Mouse (Mus musculus) neural tube, embryonic 13.5 days (tissue): Measurements from ENCODE around the gene Kpna2. TPM values are rescaled to one million over a fixed set of nuclear protein-coding genes. Genes with fewer than 3 reads are reported as not detected.

Experiments used
- ATAC-seq: fragments of 200-750 bp; cut with Nextera tagmentation; 2 replicates; pipeline ENCODE4 v1.8.0; 2017; ENCODE audit warnings: low read depth, mild to moderate bottlenecking, moderate TSS enrichment, moderate library complexity
- H3K27ac ChIP-seq: fragments of 300-500 bp; sonication (generic); replicated peaks from 2 replicates; pipeline ENCODE4 v1.5.1; 2015; ENCODE audit warnings: moderate library complexity, mild to moderate bottlenecking, inconsistent platforms
- H3K27me3 ChIP-seq: fragments of 300-500 bp; sonication (generic); 2 replicates; pipeline ENCODE4 v1.6.1; 2015; ENCODE audit warnings: mild to moderate bottlenecking, inconsistent platforms
- H3K36me3 ChIP-seq: fragments of 300-500 bp; sonication (generic); 2 replicates; pipeline ENCODE4 v1.6.1; 2015; ENCODE audit warnings: mild to moderate bottlenecking, inconsistent platforms
- H3K4me1 ChIP-seq: fragments of 300-500 bp; sonication (generic); replicated peaks from 2 replicates; pipeline ENCODE4 v1.6.1; 2015; ENCODE audit warnings: inconsistent platforms
- H3K4me2 ChIP-seq: fragments of 300-500 bp; sonication (generic); 2 replicates; pipeline ENCODE4 v1.6.1; 2015; ENCODE audit warnings: inconsistent platforms, mild to moderate bottlenecking, moderate library complexity
- H3K4me3 ChIP-seq: fragments of 300-500 bp; sonication (generic); 2 replicates; pipeline ENCODE4 v1.5.1; 2015; ENCODE audit warnings: mild to moderate bottlenecking, inconsistent platforms
- H3K9ac ChIP-seq: fragments of 300-500 bp; sonication (generic); 2 replicates; pipeline ENCODE4 v1.6.1; 2015; ENCODE audit warnings: moderate library complexity, mild to moderate bottlenecking, inconsistent platforms
- H3K9me3 ChIP-seq: fragments of 300-500 bp; sonication (generic); 2 replicates; pipeline ENCODE4 v1.6.1; 2016; ENCODE audit warnings: inconsistent platforms
- WGBS: fragments of 180-500 bp; shearing (Covaris S2); methylation state at CpG from one replicate; pipeline ENCODE4 v1.1.7; 2015; 5-methylcytosine and 5-hydroxymethylcytosine counted together
- polyA plus RNA-seq: library from polyadenylated mRNA; unstranded; fragments of >200 nt; fragmentation: Nextera tagmentation; extraction: Ambion mirVana; gene quantifications from 2 replicates; pipeline ENCODE4 v1.2.1, GENCODE M21; 2015

Kpna2 gene
- polyA plus RNA-seq, 1 experiment from 2014 or later, result 181 TPM

GRCm38 (mm10) chr11:106973016-106973415 lies 26.3 kb downstream of the Kpna2 start:
- no peak overlapping the region for H3K27ac ChIP-seq
- peaks cover 2% of the 10 kb centered on the region; the same call in 1 of the 2 replicates for H3K9me3 ChIP-seq
- no peak overlapping the region for H3K9ac ChIP-seq
- H3K27me3 ChIP-seq, result no peaks in the 10 kb centered on the region
- 87% methylated on average over 5 of the region's 5 CpGs for WGBS
- no peak overlapping the region for H3K4me2 ChIP-seq
- no peak overlapping the region for H3K4me3 ChIP-seq
- no peaks in the 10 kb centered on the region for H3K4me1 ChIP-seq
- no peak for ATAC-seq
- H3K36me3 ChIP-seq, result no peaks in the 10 kb centered on the region

GRCm38 (mm10) chr11:106969798-106970197 lies 29.5 kb downstream of the Kpna2 start:
- no peaks in the 10 kb centered on the region for H3K4me1 ChIP-seq
- no peak overlapping the region for H3K4me2 ChIP-seq
- no peak overlapping the region for H3K4me3 ChIP-seq
- WGBS, result 95% methylated on average over 8 of the region's 8 CpGs
- H3K36me3 ChIP-seq, result no peaks in the 10 kb centered on the region
- no peaks in the 10 kb centered on the region for H3K27me3 ChIP-seq
- H3K9ac ChIP-seq, result no peak overlapping the region
- H3K27ac ChIP-seq, result no peak overlapping the region
- no peak for ATAC-seq
- peaks cover 2% of the 10 kb centered on the region; the same call in 1 of the 2 replicates for H3K9me3 ChIP-seq

- Histone ChIP-seq H3K27ac (no peak overlapping the region), H3K9me3 (no peaks in the 10 kb centered on the region), H3K36me3 (no peaks in the 10 kb centered on the region), H3K4me3 (no peak overlapping the region), H3K4me2 (no peak overlapping the region), H3K27me3 (no peaks in the 10 kb centered on the region), H3K9ac (no peak overlapping the region), H3K4me1 (no peaks in the 10 kb centered on the region)
- no peak for ATAC-seq
- 75% methylated on average over 10 of the region's 10 CpGs for WGBS
Observed at GRCm38 (mm10) chr11:106967630-106968029, 31.7 kb downstream of the Kpna2 start.

- H3K4me2 ChIP-seq, result no peak overlapping the region
- no peaks in the 10 kb centered on the region for H3K9me3 ChIP-seq
- H3K9ac ChIP-seq, result no peak overlapping the region
- H3K36me3 ChIP-seq, result no peaks in the 10 kb centered on the region
- WGBS, result 86% methylated on average over 4 of the region's 4 CpGs
- no peak for ATAC-seq
- H3K27ac ChIP-seq, result no peak overlapping the region
- H3K4me3 ChIP-seq, result no peak overlapping the region
- H3K27me3 ChIP-seq, result no peaks in the 10 kb centered on the region
- no peaks in the 10 kb centered on the region for H3K4me1 ChIP-seq
Observed at GRCm38 (mm10) chr11:106965881-106966280, 33.5 kb downstream of the Kpna2 start.

- Histone ChIP-seq H3K27ac (0 out of 2 replicates have a peak overlapping the region, but pooled peaks have one; percentile 13), H3K36me3 (no peaks in the 10 kb centered on the region), H3K4me2 (no peak overlapping the region), H3K4me3 (no peak overlapping the region), H3K4me1 (no peaks in the 10 kb centered on the region), H3K9me3 (0 out of 2 replicates have a peak, but pooled peaks cover 4% of the 10 kb centered on the region), H3K27me3 (no peaks in the 10 kb centered on the region), H3K9ac (no peak overlapping the region)
- ATAC-seq, result no peak
- 90% methylated on average over 9 of the region's 9 CpGs for WGBS
Observed at GRCm38 (mm10) chr11:106962310-106962709, 37.0 kb downstream of the Kpna2 start.

- H3K27me3 ChIP-seq, result no peaks in the 10 kb centered on the region
- no peak overlapping the region for H3K4me3 ChIP-seq
- no peak overlapping the region for H3K27ac ChIP-seq
- H3K9ac ChIP-seq, result no peak overlapping the region
- H3K4me2 ChIP-seq, result no peak overlapping the region
- 0 out of 2 replicates have a peak, but pooled peaks cover 4% of the 10 kb centered on the region for H3K9me3 ChIP-seq
- 79% methylated on average over 13 of the region's 13 CpGs for WGBS
- H3K4me1 ChIP-seq, result no peaks in the 10 kb centered on the region
- ATAC-seq, result no peak
- no peaks in the 10 kb centered on the region for H3K36me3 ChIP-seq
Observed at GRCm38 (mm10) chr11:106961471-106962081, 37.8 kb downstream of the Kpna2 start.

GRCm38 (mm10) chr11:106959121-106959520 lies 40.2 kb downstream of the Kpna2 start:
- H3K4me2 ChIP-seq, result no peak overlapping the region
- H3K27me3 ChIP-seq, result no peaks in the 10 kb centered on the region
- no peak overlapping the region for H3K27ac ChIP-seq
- no peak overlapping the region for H3K4me3 ChIP-seq
- H3K4me1 ChIP-seq, result no peaks in the 10 kb centered on the region
- WGBS, result 91% methylated on average over 5 of the region's 5 CpGs
- no peak overlapping the region for H3K9ac ChIP-seq
- H3K9me3 ChIP-seq, result 0 out of 2 replicates have a peak, but pooled peaks cover 4% of the 10 kb centered on the region
- ATAC-seq, result no peak
- no peaks in the 10 kb centered on the region for H3K36me3 ChIP-seq

GRCm38 (mm10) chr11:106958407-106959071 lies 40.8 kb downstream of the Kpna2 start:
- Histone ChIP-seq H3K4me1 (no peaks in the 10 kb centered on the region), H3K4me2 (no peak overlapping the region), H3K27ac (no peak overlapping the region), H3K27me3 (no peaks in the 10 kb centered on the region), H3K9ac (no peak overlapping the region), H3K4me3 (no peak overlapping the region), H3K9me3 (0 out of 2 replicates have a peak, but pooled peaks cover 4% of the 10 kb centered on the region), H3K36me3 (no peaks in the 10 kb centered on the region)
- WGBS, result 89% methylated on average over 6 of the region's 6 CpGs
- no peak for ATAC-seq

GRCm38 (mm10) chr11:106957271-106957980 lies 41.9 kb downstream of the Kpna2 start:
- no peak overlapping the region for H3K4me3 ChIP-seq
- H3K9me3 ChIP-seq, result 0 out of 2 replicates have a peak, but pooled peaks cover 4% of the 10 kb centered on the region
- H3K4me2 ChIP-seq, result no peak overlapping the region
- no peaks in the 10 kb centered on the region for H3K36me3 ChIP-seq
- no peak overlapping the region for H3K27ac ChIP-seq
- H3K9ac ChIP-seq, result no peak overlapping the region
- no peak for ATAC-seq
- 86% methylated on average over 12 of the region's 12 CpGs for WGBS
- no peaks in the 10 kb centered on the region for H3K4me1 ChIP-seq
- H3K27me3 ChIP-seq, result no peaks in the 10 kb centered on the region

GRCm38 (mm10) chr11:106954566-106954965 lies 44.8 kb downstream of the Kpna2 start:
- 76% methylated on average over 8 of the region's 8 CpGs for WGBS
- no peak overlapping the region for H3K9ac ChIP-seq
- no peaks in the 10 kb centered on the region for H3K27me3 ChIP-seq
- no peak for ATAC-seq
- H3K27ac ChIP-seq, result no peak overlapping the region
- H3K4me1 ChIP-seq, result no peaks in the 10 kb centered on the region
- no peak overlapping the region for H3K4me3 ChIP-seq
- H3K4me2 ChIP-seq, result no peak overlapping the region
- 0 out of 2 replicates have a peak, but pooled peaks cover 4% of the 10 kb centered on the region for H3K9me3 ChIP-seq
- no peaks in the 10 kb centered on the region for H3K36me3 ChIP-seq

GRCm38 (mm10) chr11:106954116-106954515 lies 45.2 kb downstream of the Kpna2 start:
- Histone ChIP-seq H3K4me3 (no peak overlapping the region), H3K9me3 (0 out of 2 replicates have a peak, but pooled peaks cover 4% of the 10 kb centered on the region), H3K4me1 (no peaks in the 10 kb centered on the region), H3K4me2 (no peak overlapping the region), H3K27me3 (no peaks in the 10 kb centered on the region), H3K36me3 (no peaks in the 10 kb centered on the region), H3K9ac (no peak overlapping the region), H3K27ac (no peak overlapping the region)
- no peak for ATAC-seq
- WGBS, result 82% methylated on average over 9 of the region's 9 CpGs
